Mouse (Mus musculus): ENCODE results near the gene S1pr3. TPM values are rescaled to one million over a fixed set of nuclear protein-coding genes. Genes with fewer than 3 reads are reported as not detected.

The S1pr3 gene
- polyA plus RNA-seq (2011; ENCODE audit: insufficient read depth, insufficient read length, low replicate concordance, missing spikeins), result 1.7 and 3.9 TPM in 2 replicates

DNA sequence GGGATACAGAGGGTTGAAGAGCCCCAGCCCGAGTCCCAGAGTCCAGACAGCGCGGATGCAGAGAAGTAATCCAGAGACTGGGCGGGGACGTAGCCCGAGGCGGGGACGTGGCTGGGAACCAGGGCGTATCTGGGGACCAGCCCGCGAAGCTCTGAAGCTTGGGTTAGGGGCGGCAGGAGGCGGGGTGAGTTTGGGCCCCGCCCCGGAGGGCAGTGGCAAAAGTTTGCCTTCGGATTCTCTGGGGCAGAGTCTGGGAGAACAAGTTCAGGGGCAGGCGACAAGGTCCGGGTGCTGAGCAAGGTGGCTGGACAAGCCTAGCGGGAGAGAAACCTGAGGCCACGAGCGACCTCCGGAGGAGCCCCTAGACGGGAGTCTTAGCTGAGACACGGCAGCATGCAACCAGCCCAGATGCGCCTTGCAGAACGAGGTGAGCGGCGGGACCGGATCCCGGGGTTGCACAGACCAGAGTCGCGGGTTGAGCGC lies at the start of gene S1pr3:
Gene S1pr3, plus strand, starts transcription at position 121 of the 483 bp plus-strand sequence.
- TF ChIP-seq CTCF (IDR thresholded peaks at IDR 0.05; ENCODE audit: control insufficient read depth, insufficient read depth, low read length) (no peak), POLR2A (IDR thresholded peaks at IDR 0.05; ENCODE audit: borderline replicate concordance, control insufficient read depth, low read depth, low read length) (0 out of 2 replicates have a peak, but pooled peaks have one; percentile 26)
- Histone ChIP-seq H3K4me1 (ENCODE audit: control insufficient read depth, insufficient read depth, low read length) (peaks cover 7% of the 10 kb centered on the region), H3K4me3 (replicated peaks; ENCODE audit: control insufficient read depth, low read depth, low read length) (peak within 1 kb of the TSS; percentile 12), H3K27ac (ENCODE audit: control insufficient read depth, insufficient read depth, low read depth, low read length, poor library complexity) (peak within 1 kb of the TSS; percentile 3; the same call in 1 of the 2 replicates)
- under 1% methylated on average over 33 of the region's 33 CpGs for WGBS

- 48% methylated on average over 8 of the region's 8 CpGs for WGBS
- no peak for TF ChIP-seq POLR2A (IDR thresholded peaks at IDR 0.05; ENCODE audit: borderline replicate concordance, control insufficient read depth, low read depth, low read length)
- no peak for TF ChIP-seq CTCF (IDR thresholded peaks at IDR 0.05; ENCODE audit: control insufficient read depth, insufficient read depth, low read length)
Observed at GRCm38 (mm10) chr13:51360441-51360962, 47.9 kb upstream of the S1pr3 start.

GRCm38 (mm10) chr13:51363390-51363789 lies 45.0 kb upstream of the S1pr3 start:
- Histone ChIP-seq H3K4me1 (ENCODE audit: control insufficient read depth, insufficient read depth, low read length) (no peaks in the 10 kb centered on the region; the same call in 1 of the 2 replicates), H3K27ac (ENCODE audit: control insufficient read depth, insufficient read depth, low read depth, low read length, poor library complexity) (no peak overlapping the region), H3K4me3 (replicated peaks; ENCODE audit: control insufficient read depth, low read depth, low read length) (no peak overlapping the region)
- TF ChIP-seq CTCF (IDR thresholded peaks at IDR 0.05; ENCODE audit: control insufficient read depth, insufficient read depth, low read length) (no peak), POLR2A (IDR thresholded peaks at IDR 0.05; ENCODE audit: borderline replicate concordance, control insufficient read depth, low read depth, low read length) (no peak)
- 81% methylated on average over 7 of the region's 7 CpGs for WGBS

More at GRCm38 (mm10) chr13:51360441-51360962, 47.9 kb upstream of the S1pr3 start:
- no peak overlapping the region for H3K4me3 ChIP-seq (replicated peaks; ENCODE audit: control insufficient read depth, low read depth, low read length)
- H3K27ac ChIP-seq (ENCODE audit: control insufficient read depth, insufficient read depth, low read depth, low read length, poor library complexity), result no peak overlapping the region
- no peaks in the 10 kb centered on the region; the same call in 1 of the 2 replicates for H3K4me1 ChIP-seq (ENCODE audit: control insufficient read depth, insufficient read depth, low read length)

GRCm38 (mm10) chr13:51363985-51364384 lies 44.5 kb upstream of the S1pr3 start:
- no peak overlapping the region for H3K4me3 ChIP-seq (replicated peaks; ENCODE audit: control insufficient read depth, low read depth, low read length)
- 79% methylated on average over 5 of the region's 5 CpGs for WGBS
- H3K4me1 ChIP-seq (ENCODE audit: control insufficient read depth, insufficient read depth, low read length), result no peaks in the 10 kb centered on the region; the same call in 1 of the 2 replicates
- H3K27ac ChIP-seq (ENCODE audit: control insufficient read depth, insufficient read depth, low read depth, low read length, poor library complexity), result no peak overlapping the region
- TF ChIP-seq POLR2A (IDR thresholded peaks at IDR 0.05; ENCODE audit: borderline replicate concordance, control insufficient read depth, low read depth, low read length), result no peak
- TF ChIP-seq CTCF (IDR thresholded peaks at IDR 0.05; ENCODE audit: control insufficient read depth, insufficient read depth, low read length), result no peak

DNA sequence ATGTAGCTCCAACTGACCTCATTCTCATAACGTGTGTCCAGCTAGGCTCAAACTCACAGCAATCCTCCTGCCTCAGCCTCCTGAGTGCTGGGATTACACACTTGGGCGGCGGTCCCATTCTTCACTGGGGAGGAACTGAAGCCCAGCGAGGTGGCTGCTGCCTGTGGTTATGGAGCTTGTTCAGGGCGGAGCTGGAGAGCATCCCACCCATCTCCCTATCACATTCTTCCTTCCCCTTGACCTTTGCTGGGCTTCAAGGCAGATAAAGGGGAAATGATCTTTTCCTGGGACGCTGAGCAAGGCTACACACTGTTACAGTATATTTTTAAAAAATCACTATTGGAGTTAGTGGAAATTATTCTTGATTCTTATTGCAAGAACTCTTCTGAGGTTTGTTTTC lies 43.2 kb upstream of the S1pr3 start:
- TF ChIP-seq CTCF (IDR thresholded peaks at IDR 0.05; ENCODE audit: control insufficient read depth, insufficient read depth, low read length), result no peak
- TF ChIP-seq POLR2A (IDR thresholded peaks at IDR 0.05; ENCODE audit: borderline replicate concordance, control insufficient read depth, low read depth, low read length), result no peak
- H3K4me1 ChIP-seq (ENCODE audit: control insufficient read depth, insufficient read depth, low read length), result no peaks in the 10 kb centered on the region; the same call in 1 of the 2 replicates
- WGBS, result 57% methylated on average over 6 of the region's 6 CpGs
- H3K27ac ChIP-seq (ENCODE audit: control insufficient read depth, insufficient read depth, low read depth, low read length, poor library complexity), result no peak overlapping the region
- H3K4me3 ChIP-seq (replicated peaks; ENCODE audit: control insufficient read depth, low read depth, low read length), result no peak overlapping the region

- WGBS, result 76% methylated on average over 2 of the region's 2 CpGs
Observed at GRCm38 (mm10) chr13:51368346-51368745, 40.1 kb upstream of the S1pr3 start.

DNA sequence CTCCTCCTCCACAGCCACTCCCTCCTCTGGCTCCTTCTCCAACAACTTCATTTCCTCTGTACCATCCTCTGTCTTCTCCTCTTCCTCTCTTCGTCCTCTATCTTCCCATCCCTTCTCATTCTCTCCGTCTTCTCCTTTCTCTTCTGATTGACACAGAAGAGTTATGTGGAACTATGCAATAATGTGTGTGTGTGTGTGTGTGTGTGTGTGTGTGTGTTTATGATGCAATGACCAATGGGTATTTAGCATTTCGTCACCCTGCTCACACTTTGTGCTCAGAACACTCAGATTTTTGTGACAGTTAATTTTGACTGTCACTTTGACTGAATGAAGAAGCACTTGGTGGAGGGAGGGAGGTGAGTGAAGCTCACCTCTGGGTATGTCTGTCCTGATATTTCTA lies 39.1 kb upstream of the S1pr3 start:
- no peaks in the 10 kb centered on the region for H3K4me1 ChIP-seq (ENCODE audit: control insufficient read depth, insufficient read depth, low read length)
- TF ChIP-seq CTCF (IDR thresholded peaks at IDR 0.05; ENCODE audit: control insufficient read depth, insufficient read depth, low read length), result no peak
- TF ChIP-seq POLR2A (IDR thresholded peaks at IDR 0.05; ENCODE audit: borderline replicate concordance, control insufficient read depth, low read depth, low read length), result no peak
- 38% methylated on average over 3 of the region's 3 CpGs for WGBS
- H3K4me3 ChIP-seq (replicated peaks; ENCODE audit: control insufficient read depth, low read depth, low read length), result no peak overlapping the region
- H3K27ac ChIP-seq (ENCODE audit: control insufficient read depth, insufficient read depth, low read depth, low read length, poor library complexity), result no peak overlapping the region

More at GRCm38 (mm10) chr13:51368346-51368745, 40.1 kb upstream of the S1pr3 start:
- H3K27ac ChIP-seq (ENCODE audit: control insufficient read depth, insufficient read depth, low read depth, low read length, poor library complexity), result no peak overlapping the region
- H3K4me3 ChIP-seq (replicated peaks; ENCODE audit: control insufficient read depth, low read depth, low read length), result no peak overlapping the region
- TF ChIP-seq CTCF (IDR thresholded peaks at IDR 0.05; ENCODE audit: control insufficient read depth, insufficient read depth, low read length) (no peak), POLR2A (IDR thresholded peaks at IDR 0.05; ENCODE audit: borderline replicate concordance, control insufficient read depth, low read depth, low read length) (no peak)
- H3K4me1 ChIP-seq (ENCODE audit: control insufficient read depth, insufficient read depth, low read length), result no peaks in the 10 kb centered on the region

DNA sequence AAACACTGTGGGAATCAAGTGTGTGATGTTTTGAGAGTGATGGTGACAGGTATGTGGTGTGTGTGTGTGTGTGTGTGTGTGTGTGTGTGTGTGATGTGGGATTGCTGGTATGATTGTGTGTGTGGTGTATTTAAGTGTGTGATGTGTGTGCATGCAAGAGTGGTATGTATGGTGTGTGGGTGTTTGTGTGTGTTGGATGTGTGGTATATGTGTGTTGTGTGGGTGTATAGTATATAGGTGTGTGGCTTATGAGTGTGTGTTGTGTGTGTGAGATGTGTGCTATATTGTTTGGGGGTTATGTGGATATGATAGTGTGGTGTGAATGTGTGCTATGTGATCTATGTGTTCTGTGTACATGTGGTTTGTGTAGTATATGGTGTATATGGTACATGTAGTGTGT lies 35.4 kb upstream of the S1pr3 start:
- H3K27ac ChIP-seq (ENCODE audit: control insufficient read depth, insufficient read depth, low read depth, low read length, poor library complexity), result no peak overlapping the region
- H3K4me1 ChIP-seq (ENCODE audit: control insufficient read depth, insufficient read depth, low read length), result no peaks in the 10 kb centered on the region
- no peak overlapping the region for H3K4me3 ChIP-seq (replicated peaks; ENCODE audit: control insufficient read depth, low read depth, low read length)
- no peak for TF ChIP-seq POLR2A (IDR thresholded peaks at IDR 0.05; ENCODE audit: borderline replicate concordance, control insufficient read depth, low read depth, low read length)
- TF ChIP-seq CTCF (IDR thresholded peaks at IDR 0.05; ENCODE audit: control insufficient read depth, insufficient read depth, low read length), result no peak
